Mouse (Mus musculus): ENCODE data around the gene Tas2r138.
"Not testable (repeated sequence)": the region's sequence is repeated elsewhere in the genome, so short reads cannot be mapped to it uniquely, and the experiment has no call there.

The Tas2r138 gene

GRCm38 (mm10) chr6:40613260-40613852 is at the start of gene Tas2r138:
TSS of gene Tas2r138 (minus strand) at chr6:40613310.
- DNase-seq (ENCODE audit: low spot score in 2 of 2), result no peak

GRCm38 (mm10) chr6:40660930-40661329 is 47.8 kb upstream of the Tas2r138 start:
- no peak for DNase-seq (ENCODE audit: low spot score in 2 of 2)

- DNase-seq (ENCODE audit: low spot score in 2 of 2), result no peak
These were observed 37.8 kb upstream of the Tas2r138 start for GRCm38 (mm10) chr6:40650953-40651352.

GRCm38 (mm10) chr6:40645701-40646100 is 32.6 kb upstream of the Tas2r138 start:
- DNase-seq (ENCODE audit: low spot score in 2 of 2), result no peak

- no peak for DNase-seq (ENCODE audit: low spot score in 2 of 2)
These were observed 27.8 kb upstream of the Tas2r138 start for GRCm38 (mm10) chr6:40640710-40641538.

GRCm38 (mm10) chr6:40637755-40638154 is 24.6 kb upstream of the Tas2r138 start:
- DNase-seq (ENCODE audit: low spot score in 2 of 2), result no peak

- no peak for DNase-seq (ENCODE audit: low spot score in 2 of 2)
These were observed 22.4 kb upstream of the Tas2r138 start for GRCm38 (mm10) chr6:40635559-40635958.

- DNase-seq (ENCODE audit: low spot score in 2 of 2), result no peak
These were observed 21.5 kb upstream of the Tas2r138 start for GRCm38 (mm10) chr6:40634640-40635071.

GRCm38 (mm10) chr6:40628406-40629000 is 15.4 kb upstream of the Tas2r138 start, which contains the start of gene Mgam:
TSS of gene Mgam (plus strand) at chr6:40628831.
- DNase-seq (ENCODE audit: low spot score in 2 of 2), result no peak

GRCm38 (mm10) chr6:40626111-40626510 is 13.0 kb upstream of the Tas2r138 start:
- DNase-seq (ENCODE audit: low spot score in 2 of 2), result no peak

- peak in 1 of 2 experiments; percentile 24 for DNase-seq (ENCODE audit: low spot score in 2 of 2)
These were observed 4.9 kb upstream of the Tas2r138 start for GRCm38 (mm10) chr6:40617965-40618364.

GRCm38 (mm10) chr6:40610244-40610643 is 2.9 kb downstream of the Tas2r138 start:
- no peak for DNase-seq (ENCODE audit: low spot score in 2 of 2)

- DNase-seq (ENCODE audit: low spot score in 2 of 2), result no peak
These were observed 5.7 kb downstream of the Tas2r138 start for GRCm38 (mm10) chr6:40607431-40607830.

- not testable (repeated sequence) for DNase-seq (ENCODE audit: low spot score in 2 of 2)
These were observed 14.6 kb downstream of the Tas2r138 start for GRCm38 (mm10) chr6:40598546-40598945.

- DNase-seq (ENCODE audit: low spot score in 2 of 2), result no peak
These were observed 18.1 kb downstream of the Tas2r138 start for GRCm38 (mm10) chr6:40594804-40595550.

GRCm38 (mm10) chr6:40588346-40588745 is 24.8 kb downstream of the Tas2r138 start:
- no peak for DNase-seq (ENCODE audit: low spot score in 2 of 2)

GRCm38 (mm10) chr6:40585645-40586044 is 27.5 kb downstream of the Tas2r138 start, which contains the start of gene Clec5a:
TSS of gene Clec5a (minus strand) at chr6:40585821.
- no peak for DNase-seq (ENCODE audit: low spot score in 2 of 2)

GRCm38 (mm10) chr6:40584336-40584735 is 28.8 kb downstream of the Tas2r138 start:
- DNase-seq (ENCODE audit: low spot score in 2 of 2), result no peak

- DNase-seq (ENCODE audit: low spot score in 2 of 2), result no peak
These were observed 36.8 kb downstream of the Tas2r138 start for GRCm38 (mm10) chr6:40576305-40576704.

- no peak for DNase-seq (ENCODE audit: low spot score in 2 of 2)
These were observed 39.5 kb downstream of the Tas2r138 start for GRCm38 (mm10) chr6:40573618-40574017.

- DNase-seq (ENCODE audit: low spot score in 2 of 2), result no peak
These were observed 43.9 kb downstream of the Tas2r138 start, which contains the start of gene Olfr460 for GRCm38 (mm10) chr6:40569187-40569586. TSS of gene Olfr460 (plus strand) at chr6:40569487.

All from spleen, postnatal 4 days (tissue).